Mouse (Mus musculus): ENCODE results near the gene Gm31371. TPM values are rescaled to one million over a fixed set of nuclear protein-coding genes. Genes with fewer than 3 reads are reported as not detected.
"Not testable (repeated sequence)": the region's sequence is repeated elsewhere in the genome, so short reads cannot be mapped to it uniquely, and the experiment has no call there.

Gm31371 gene
- polyA plus RNA-seq, 1 experiment from 2014 or later, result not detected

DNA sequence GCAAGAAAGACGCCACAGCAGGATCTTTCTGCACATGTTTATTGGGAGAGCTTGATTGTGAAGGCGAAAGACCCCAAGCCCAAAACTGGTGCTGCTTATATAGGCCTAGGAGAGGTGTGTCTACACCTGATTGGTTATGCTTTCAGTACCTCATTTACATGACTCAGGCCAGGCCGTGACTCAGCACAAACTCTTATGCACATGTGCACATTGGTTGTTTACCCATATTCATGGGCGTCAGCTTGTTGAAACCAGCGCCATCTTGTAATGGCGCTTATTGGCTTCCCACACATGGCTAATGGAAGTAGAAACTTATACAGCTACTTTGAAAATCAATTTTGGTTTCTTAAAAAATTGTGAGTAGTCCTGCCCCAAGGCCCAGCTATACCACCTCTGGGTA, 72.0 kb downstream of the Gm31371 start:
- not testable (repeated sequence) for H3K4me2 ChIP-seq (ENCODE audit: low read length); H3K27me3 ChIP-seq (replicated peaks; ENCODE audit: control insufficient read depth, insufficient read depth, low read length); ATAC-seq; H3K27ac ChIP-seq (ENCODE audit: low read length); H3K36me3 ChIP-seq (ENCODE audit: control insufficient read depth, insufficient read depth); H3K9me3 ChIP-seq (ENCODE audit: control insufficient read depth, low read length); H3K4me1 ChIP-seq (replicated peaks; ENCODE audit: control insufficient read depth, insufficient read depth, low read length); H3K4me3 ChIP-seq (replicated peaks; ENCODE audit: low read length); H3K9ac ChIP-seq (replicated peaks; ENCODE audit: low read depth, low read length)
- WGBS, result 93% methylated on average over 6 of the region's 6 CpGs

Other genes starting within 250 kb of the Gm31371 start
- gene 4930467E23Rik, start 173.8 kb upstream of the Gm31371 start, polyA plus RNA-seq (2015; fragmentation: Nextera tagmentation; extraction: Ambion mirVana), result not detected in 2 replicates